Mouse (Mus musculus) liver, embryonic 15.5 days (tissue): Measurements from ENCODE around the gene Adi1. TPM values are rescaled to one million over a fixed set of nuclear protein-coding genes. Genes with fewer than 3 reads are reported as not detected.

Experiments used
- ATAC-seq: fragments of 200-750 bp; cut with Nextera tagmentation; 2 replicates; pipeline ENCODE4 v1.8.0; 2017; ENCODE audit warnings: moderate number of reproducible peaks, mild to moderate bottlenecking, moderate library complexity; ENCODE audit not compliant: insufficient read depth
- H3K27ac ChIP-seq: fragments of 300-500 bp; sonication (generic); replicated peaks from 2 replicates; pipeline ENCODE4 v1.5.1; 2015; ENCODE audit warnings: mild to moderate bottlenecking, inconsistent platforms
- H3K27me3 ChIP-seq: fragments of 300-500 bp; sonication (generic); 2 replicates; pipeline ENCODE4 v1.6.1; 2015; ENCODE audit warnings: mild to moderate bottlenecking, inconsistent platforms
- H3K36me3 ChIP-seq: fragments of 300-500 bp; sonication (generic); replicated peaks from 2 replicates; pipeline ENCODE4 v1.6.1; 2015; ENCODE audit warnings: moderate library complexity, mild to moderate bottlenecking, inconsistent platforms
- H3K4me1 ChIP-seq: fragments of 300-500 bp; sonication (generic); replicated peaks from 2 replicates; pipeline ENCODE4 v1.6.1; 2015; ENCODE audit warnings: inconsistent platforms
- H3K4me2 ChIP-seq: fragments of 300-500 bp; sonication (generic); 2 replicates; pipeline ENCODE4 v1.6.1; 2015; ENCODE audit warnings: moderate library complexity, mild to moderate bottlenecking, inconsistent platforms
- H3K4me3 ChIP-seq: fragments of 300-500 bp; sonication (generic); replicated peaks from 2 replicates; pipeline ENCODE4 v1.5.1; 2015; ENCODE audit warnings: mild to moderate bottlenecking, inconsistent platforms
- H3K9ac ChIP-seq: fragments of 300-500 bp; sonication (generic); 2 replicates; pipeline ENCODE4 v1.6.1; 2015; ENCODE audit warnings: moderate library complexity, mild to moderate bottlenecking, inconsistent platforms
- H3K9me3 ChIP-seq: fragments of 300-500 bp; sonication (generic); replicated peaks from 2 replicates; pipeline ENCODE4 v1.6.1; 2016; ENCODE audit warnings: inconsistent platforms
- WGBS: fragments of 180-500 bp; shearing (Covaris S2); methylation state at CpG from one replicate; pipeline ENCODE4 v1.1.7; 2015; ENCODE audit warnings: mixed read lengths; ENCODE audit not compliant: insufficient replicate concordance; 5-methylcytosine and 5-hydroxymethylcytosine counted together
- polyA plus RNA-seq: library from polyadenylated mRNA; unstranded; fragments of >200 nt; fragmentation: Nextera tagmentation; extraction: Ambion mirVana; gene quantifications from 2 replicates; pipeline ENCODE4 v1.2.1, GENCODE M21; 2015

Gene Adi1
- polyA plus RNA-seq, result 53.4 and 56.7 TPM in 2 replicates

DNA sequence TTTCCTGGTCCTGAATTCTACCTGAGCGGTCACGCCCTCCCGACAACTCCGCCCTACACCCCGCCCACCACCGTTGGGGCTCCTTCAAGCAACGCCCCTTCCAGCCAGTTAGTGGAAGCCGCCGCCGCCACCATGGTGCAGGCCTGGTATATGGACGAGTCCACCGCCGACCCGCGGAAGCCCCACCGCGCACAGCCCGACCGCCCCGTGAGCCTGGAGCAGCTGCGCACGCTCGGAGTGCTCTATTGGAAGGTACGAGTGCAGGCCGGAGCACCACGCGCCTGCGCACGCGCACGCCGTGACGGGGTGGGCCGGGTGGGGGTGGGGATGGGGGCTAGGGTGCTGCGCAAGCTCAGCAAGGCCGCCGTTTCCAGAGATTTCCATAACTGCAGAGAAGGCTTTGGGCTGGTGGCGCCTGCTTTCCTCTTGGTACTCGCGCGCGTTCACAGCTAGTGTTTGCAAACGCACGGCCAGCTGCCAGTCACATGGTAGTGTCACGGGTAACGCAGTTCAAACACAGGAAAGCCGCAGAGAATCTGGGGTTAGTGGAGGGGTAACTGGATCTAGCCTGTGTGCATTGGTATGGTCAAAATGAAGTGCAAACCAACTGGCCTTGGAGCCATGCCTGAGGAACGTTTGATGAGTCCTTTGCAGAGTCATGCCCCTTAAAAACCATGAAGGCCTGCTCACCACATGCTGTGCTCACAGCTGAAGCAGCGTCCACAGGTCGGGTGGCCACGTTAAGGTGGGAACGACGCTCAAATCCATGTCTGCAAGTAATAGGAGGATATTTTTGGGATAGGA is at the start of gene Adi1:
Gene Adi1, plus strand, starts transcription at position 111 of the 804 bp plus-strand sequence.
- Histone ChIP-seq H3K9me3 (no peaks in the 10 kb centered on the region), H3K36me3 (peaks cover 6% of the 10 kb centered on the region; the same call in 1 of the 2 replicates), H3K9ac (peak within 1 kb of the TSS; percentile 59), H3K4me2 (peak within 1 kb of the TSS; percentile 84), H3K4me3 (peak within 1 kb of the TSS; percentile 69), H3K27ac (peak within 1 kb of the TSS; percentile 79), H3K27me3 (no peaks in the 10 kb centered on the region), H3K4me1 (peaks cover 20% of the 10 kb centered on the region)
- 1% methylated on average over 53 of the region's 53 CpGs for WGBS
- peak; percentile 86 for ATAC-seq

DNA sequence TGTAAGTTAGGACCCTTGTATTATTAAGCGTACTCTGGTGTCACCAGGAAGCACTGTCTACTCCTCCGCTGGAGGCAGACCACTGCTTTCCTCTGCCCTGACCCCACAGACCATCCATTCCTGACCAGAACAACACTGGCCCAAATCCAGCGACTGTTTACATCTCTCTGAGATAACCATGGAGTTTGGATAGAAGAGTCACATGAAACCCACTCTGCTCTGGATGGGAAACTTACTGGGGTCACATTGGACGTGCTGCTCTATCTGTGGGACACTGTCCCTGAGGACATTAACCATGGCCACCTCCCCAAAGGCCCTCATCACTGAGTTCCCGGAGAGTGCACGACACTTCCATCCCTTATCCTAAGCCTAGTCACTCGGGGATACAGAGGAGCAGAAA is 49.6 kb upstream of the Adi1 start:
- Histone ChIP-seq H3K9ac (no peak overlapping the region), H3K27ac (no peak overlapping the region), H3K4me1 (peaks cover 21% of the 10 kb centered on the region), H3K9me3 (no peaks in the 10 kb centered on the region), H3K36me3 (peaks cover 23% of the 10 kb centered on the region), H3K27me3 (no peaks in the 10 kb centered on the region), H3K4me3 (no peak overlapping the region), H3K4me2 (no peak overlapping the region)
- 69% methylated on average over 7 of the region's 7 CpGs for WGBS
- ATAC-seq, result no peak

DNA sequence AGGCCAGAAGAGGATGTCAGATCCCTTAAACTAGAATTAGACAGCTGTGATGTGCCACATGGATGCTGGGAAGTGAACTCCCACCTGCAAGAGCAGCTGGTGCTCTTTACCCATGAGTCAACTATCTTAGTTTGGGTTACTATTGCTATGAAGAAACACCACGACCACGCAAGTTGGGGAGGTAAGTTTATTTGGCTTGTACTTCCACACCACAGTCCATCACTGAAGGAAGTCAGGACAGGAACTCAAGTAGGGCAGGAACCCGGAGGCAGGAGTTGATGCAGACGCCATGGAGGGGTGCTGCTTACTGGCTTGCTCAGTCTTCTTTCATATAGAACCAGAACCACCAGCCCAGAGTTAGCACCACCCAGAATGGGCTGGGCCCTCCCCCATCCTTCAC is 47.9 kb upstream of the Adi1 start:
- Histone ChIP-seq H3K4me1 (peaks cover 19% of the 10 kb centered on the region), H3K27me3 (no peaks in the 10 kb centered on the region), H3K4me2 (no peak overlapping the region), H3K27ac (no peak overlapping the region), H3K9me3 (no peaks in the 10 kb centered on the region), H3K4me3 (no peak overlapping the region), H3K36me3 (peaks cover 40% of the 10 kb centered on the region), H3K9ac (no peak overlapping the region)
- no peak for ATAC-seq
- 31% methylated on average over 4 of the region's 4 CpGs for WGBS

DNA sequence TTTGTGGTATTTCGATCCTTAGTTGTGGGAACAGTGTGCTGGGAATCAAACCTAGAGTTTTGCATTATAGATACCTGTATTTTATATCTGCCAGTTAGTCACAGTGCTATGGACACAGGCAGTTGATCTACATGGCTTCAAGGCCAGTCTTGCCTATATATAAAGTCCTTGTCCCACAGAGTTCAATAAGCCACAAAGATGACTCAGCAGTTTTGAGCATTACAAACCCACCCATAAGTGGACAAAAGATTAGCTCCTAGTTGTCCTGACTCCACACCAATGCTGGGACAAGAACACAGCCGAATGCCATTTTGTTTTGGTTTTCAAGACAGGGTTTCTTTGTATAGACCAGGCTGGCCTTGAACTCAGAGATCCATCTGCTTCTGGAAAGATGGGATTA is 46.6 kb upstream of the Adi1 start:
- Histone ChIP-seq H3K9ac (no peak overlapping the region), H3K4me1 (peaks cover 23% of the 10 kb centered on the region), H3K36me3 (peaks cover 54% of the 10 kb centered on the region), H3K4me3 (no peak overlapping the region), H3K27ac (no peak overlapping the region), H3K9me3 (no peaks in the 10 kb centered on the region), H3K27me3 (no peaks in the 10 kb centered on the region), H3K4me2 (no peak overlapping the region)
- WGBS, result 70% methylated on average over 2 of the region's 2 CpGs
- ATAC-seq, result no peak

DNA sequence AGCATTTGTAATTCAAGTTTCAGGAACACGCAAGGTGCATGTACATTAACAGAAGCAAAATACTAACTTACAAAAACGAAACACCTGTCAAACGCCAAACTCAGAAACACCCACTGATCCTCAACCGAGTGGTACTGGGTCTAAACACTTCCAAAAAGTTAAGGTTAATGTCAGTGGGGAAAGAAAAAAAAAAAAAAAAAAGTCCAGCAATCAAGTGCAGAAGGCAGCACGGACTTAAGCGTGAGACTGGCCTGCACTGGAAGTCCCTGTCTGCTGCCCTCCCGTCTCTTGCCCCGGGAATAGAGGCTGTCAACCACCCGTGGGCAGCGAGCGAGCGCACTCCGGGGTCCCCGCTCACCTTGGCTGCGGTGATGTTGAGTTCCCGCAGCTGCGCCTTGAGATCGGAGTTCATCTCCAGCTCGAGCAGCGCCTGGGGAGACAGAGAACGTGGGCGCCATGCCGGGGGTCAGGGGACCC is 39.9 kb upstream of the Adi1 start:
- Histone ChIP-seq H3K4me2 (peak overlapping the region; percentile 72), H3K4me1 (peaks cover 41% of the 10 kb centered on the region), H3K27ac (peak overlapping the region; percentile 63), H3K9ac (peak overlapping the region; percentile 96), H3K4me3 (peak overlapping the region; percentile 89), H3K36me3 (peaks cover 45% of the 10 kb centered on the region), H3K27me3 (no peaks in the 10 kb centered on the region), H3K9me3 (no peaks in the 10 kb centered on the region)
- peak; percentile 34 for ATAC-seq
- under 1% methylated on average over 23 of the region's 23 CpGs for WGBS

DNA sequence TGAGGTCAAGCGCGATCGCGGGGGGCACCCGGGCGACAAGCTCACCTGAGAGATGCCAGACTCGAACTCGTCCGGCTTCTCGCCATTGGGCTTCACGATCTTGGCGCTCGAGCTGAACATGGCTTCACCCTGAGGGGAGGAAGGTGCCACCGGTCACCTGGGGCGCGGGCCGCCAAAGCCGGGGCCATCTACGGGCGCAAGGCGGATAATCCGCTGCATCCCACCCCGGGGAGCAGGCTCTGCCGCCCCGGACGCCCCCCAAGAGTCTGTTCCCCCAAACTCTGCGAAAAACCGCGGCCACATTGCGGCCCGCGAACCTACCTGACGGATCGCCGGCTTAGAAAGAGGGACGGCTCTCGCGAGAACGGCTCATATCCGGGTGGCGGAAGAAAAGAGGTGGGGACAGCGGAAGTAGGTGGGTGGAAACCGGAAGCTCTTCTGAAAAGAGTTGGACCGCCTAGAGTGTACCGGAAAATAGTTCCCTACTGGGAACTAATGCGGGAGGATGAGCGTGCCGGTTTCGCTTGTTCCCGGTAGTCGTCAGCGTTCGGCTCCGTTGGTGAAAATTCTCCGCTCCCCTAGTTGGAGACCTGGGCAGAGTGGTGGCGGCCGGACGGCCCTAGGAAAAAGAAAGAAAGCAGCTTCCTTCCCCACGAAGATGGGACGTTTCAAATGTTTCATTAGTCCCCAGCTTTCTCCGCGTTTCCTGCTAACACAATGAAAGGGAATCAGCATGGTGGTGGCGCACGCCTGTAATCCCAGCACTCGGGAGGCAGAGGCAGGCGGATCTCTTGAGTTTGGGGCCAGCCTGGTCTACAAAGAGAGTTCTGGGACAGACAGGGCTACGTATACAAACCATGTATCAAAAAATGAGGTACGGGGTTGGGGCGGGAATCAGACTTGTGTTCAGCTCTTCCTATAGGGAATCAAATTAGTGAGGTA is 39.2 kb upstream of the Adi1 start, which contains the start of gene Rps7:
Gene Rps7, minus strand, starts transcription at position 419 of the 942 bp plus-strand sequence.
- H3K27me3 ChIP-seq, result no peaks in the 10 kb centered on the region
- H3K9me3 ChIP-seq, result no peaks in the 10 kb centered on the region
- WGBS, result 3% methylated on average over 69 of the region's 69 CpGs
- H3K4me3 ChIP-seq, result peak within 1 kb of the TSS; percentile 89
- H3K4me1 ChIP-seq, result peaks cover 41% of the 10 kb centered on the region
- H3K27ac ChIP-seq, result peak within 1 kb of the TSS; percentile 81
- H3K4me2 ChIP-seq, result peak within 1 kb of the TSS; percentile 72
- peaks cover 38% of the 10 kb centered on the region for H3K36me3 ChIP-seq
- peak; percentile 95 for ATAC-seq
- H3K9ac ChIP-seq, result peak within 1 kb of the TSS; percentile 96

DNA sequence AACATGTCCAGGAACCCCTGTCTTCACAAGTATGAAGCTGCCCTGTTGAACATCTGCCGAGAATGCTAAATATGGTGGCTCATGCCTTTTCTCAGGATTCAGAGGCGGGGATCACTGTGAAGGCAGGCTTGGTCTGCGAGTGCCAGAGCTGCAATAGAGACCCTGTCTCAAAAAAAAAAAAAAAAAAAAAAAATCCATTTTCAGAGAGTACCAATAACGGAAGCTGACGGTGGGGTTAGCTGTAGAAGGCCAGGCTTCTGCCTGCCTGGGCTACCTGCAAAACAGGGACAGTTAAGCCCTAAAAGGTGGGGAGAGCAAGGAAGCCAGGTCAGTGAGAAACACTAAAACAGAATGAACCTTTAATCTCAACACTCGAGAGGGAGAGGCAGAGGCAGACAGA is 38.5 kb upstream of the Adi1 start:
- H3K4me3 ChIP-seq, result peak overlapping the region; percentile 89
- peak overlapping the region; percentile 68 for H3K9ac ChIP-seq
- peaks cover 41% of the 10 kb centered on the region for H3K4me1 ChIP-seq
- H3K4me2 ChIP-seq, result peak overlapping the region; percentile 72
- H3K27ac ChIP-seq, result peak overlapping the region; percentile 81; the same call in 1 of the 2 replicates
- no peaks in the 10 kb centered on the region for H3K27me3 ChIP-seq
- ATAC-seq, result no peak
- H3K36me3 ChIP-seq, result peaks cover 30% of the 10 kb centered on the region
- whole genome bisulfite sequencing, result 68% methylated on average over 6 of the region's 6 CpGs
- H3K9me3 ChIP-seq, result no peaks in the 10 kb centered on the region

DNA sequence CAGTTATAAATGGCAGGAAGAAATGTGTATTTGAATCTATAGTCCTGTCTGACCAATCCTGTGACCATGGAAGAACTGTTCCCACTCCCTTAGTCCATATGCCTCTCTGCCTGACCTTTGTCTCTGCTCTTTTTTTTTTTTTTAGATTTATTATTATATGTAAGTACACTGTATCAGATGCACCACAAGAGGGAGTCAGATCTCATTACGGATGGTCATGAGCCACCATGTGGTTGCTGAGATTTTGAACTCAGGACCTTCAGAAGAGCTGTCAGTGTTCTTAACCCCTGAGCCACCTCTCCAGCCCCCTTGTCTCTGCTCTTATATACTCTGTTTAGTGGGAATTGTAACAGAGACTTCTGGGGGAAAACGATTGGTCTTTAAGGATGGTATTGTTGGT is 36.3 kb upstream of the Adi1 start:
- WGBS, result 40% methylated on average over 2 of the region's 2 CpGs
- Histone ChIP-seq H3K9ac (no peak overlapping the region), H3K4me3 (no peak overlapping the region), H3K27ac (no peak overlapping the region), H3K36me3 (peaks cover 8% of the 10 kb centered on the region), H3K4me1 (peaks cover 20% of the 10 kb centered on the region), H3K27me3 (no peaks in the 10 kb centered on the region), H3K4me2 (no peak overlapping the region), H3K9me3 (no peaks in the 10 kb centered on the region)
- no peak for ATAC-seq

DNA sequence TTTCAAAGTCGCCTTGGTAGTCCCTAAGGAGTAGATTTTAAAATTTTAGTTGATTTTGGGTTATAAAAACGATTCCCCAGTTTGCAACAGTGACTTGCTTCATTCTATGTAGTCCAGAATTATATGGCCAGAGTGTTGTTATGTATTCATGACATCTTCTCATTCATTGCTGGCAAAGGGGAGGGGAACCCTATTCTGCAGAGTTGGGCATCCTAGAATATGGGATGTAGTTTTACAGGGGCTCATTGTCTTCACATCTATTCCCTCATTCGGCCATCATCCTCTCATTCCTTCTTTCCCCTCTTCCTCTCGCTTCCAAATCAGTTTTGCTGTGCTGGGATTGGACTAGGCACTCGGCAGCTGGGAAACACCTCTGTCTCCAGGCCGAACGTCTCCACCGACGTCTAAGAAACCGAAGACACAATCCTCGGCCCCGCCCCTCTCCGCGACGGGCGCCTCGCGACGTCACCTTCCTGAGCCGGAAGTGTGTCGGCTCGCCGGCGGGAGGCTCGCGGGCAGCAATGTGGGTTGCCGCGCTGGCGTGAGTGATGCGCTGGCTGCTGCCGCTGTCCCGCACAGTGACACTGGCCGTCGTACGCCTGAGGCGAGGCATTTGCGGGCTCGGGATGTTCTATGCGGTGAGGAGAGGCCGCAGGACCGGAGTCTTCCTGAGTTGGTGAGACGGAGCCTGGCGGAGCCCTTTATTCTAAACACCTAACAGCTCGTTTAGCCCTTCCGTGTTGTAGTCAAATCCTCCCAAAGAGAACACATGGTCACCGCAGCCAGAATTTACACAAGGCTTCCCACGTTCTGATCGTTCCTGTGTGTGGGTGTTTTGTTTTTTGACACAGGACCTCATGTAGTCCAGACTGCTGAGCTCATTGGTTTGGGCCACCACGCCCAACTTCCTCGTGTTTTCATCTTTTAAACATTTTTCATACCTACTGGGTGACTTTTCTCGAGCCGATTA is 25.6 kb upstream of the Adi1 start, which contains the start of gene Rnaseh1:
Gene Rnaseh1, plus strand, starts transcription at position 462 of the 970 bp plus-strand sequence.
- WGBS, result 2% methylated on average over 52 of the region's 52 CpGs
- Histone ChIP-seq H3K27ac (peak within 1 kb of the TSS; percentile 77), H3K36me3 (peaks cover 20% of the 10 kb centered on the region; the same call in 1 of the 2 replicates), H3K9me3 (no peaks in the 10 kb centered on the region), H3K4me2 (peak within 1 kb of the TSS; percentile 76), H3K4me1 (peaks cover 18% of the 10 kb centered on the region), H3K9ac (peak within 1 kb of the TSS; percentile 83), H3K27me3 (peaks cover 10% of the 10 kb centered on the region; the same call in 1 of the 2 replicates), H3K4me3 (peak within 1 kb of the TSS; percentile 85)
- ATAC-seq, result peak; percentile 90

DNA sequence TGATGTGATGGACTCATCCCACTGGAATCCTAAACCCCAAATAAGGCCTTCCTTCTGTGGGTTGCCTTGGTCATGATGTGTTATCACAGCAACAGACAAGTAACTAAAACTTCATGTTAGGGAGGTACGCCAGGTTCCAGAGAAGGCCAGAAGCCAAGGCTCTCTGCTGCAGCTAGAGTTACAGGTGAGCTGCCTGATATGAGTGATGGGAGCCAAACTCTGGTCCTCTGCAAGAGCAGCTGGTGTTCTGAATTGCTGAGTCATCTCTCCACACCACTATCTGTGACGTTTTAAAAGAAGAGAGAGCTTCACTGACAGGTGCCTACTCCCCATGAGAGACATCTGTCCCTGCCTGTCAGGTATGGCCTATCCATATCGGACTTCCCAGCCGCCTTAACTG is 12.4 kb upstream of the Adi1 start:
- no peak overlapping the region for H3K4me3 ChIP-seq
- WGBS, result 63% methylated on average over 4 of the region's 4 CpGs

More for the DNA sequence above, 12.4 kb upstream of the Adi1 start:
- peaks cover 27% of the 10 kb centered on the region for H3K36me3 ChIP-seq
- no peaks in the 10 kb centered on the region for H3K9me3 ChIP-seq
- no peaks in the 10 kb centered on the region for H3K27me3 ChIP-seq
- no peak overlapping the region for H3K9ac ChIP-seq
- no peak for ATAC-seq
- peaks cover 14% of the 10 kb centered on the region for H3K4me1 ChIP-seq
- H3K4me2 ChIP-seq, result no peak overlapping the region
- no peak overlapping the region for H3K27ac ChIP-seq
